Mouse (Mus musculus) forebrain, embryonic 12.5 days (tissue): ENCODE results near the gene Fth1. TPM values are rescaled to one million over a fixed set of nuclear protein-coding genes. Genes with fewer than 3 reads are reported as not detected.

Source experiments
- ATAC-seq: fragments of 200-750 bp; cut with Nextera tagmentation; 2 replicates; pipeline ENCODE4 v1.8.0; 2017; ENCODE audit warnings: moderate TSS enrichment; ENCODE audit not compliant: low FRiP score
- H3K27ac ChIP-seq: fragments of 300-500 bp; sonication (generic); 2 replicates; pipeline ENCODE4 v1.5.1; 2016; ENCODE audit warnings: mild to moderate bottlenecking
- H3K27me3 ChIP-seq: fragments of 300-500 bp; sonication (generic); 2 replicates; pipeline ENCODE4 v1.6.1; 2016; ENCODE audit warnings: mild to moderate bottlenecking
- H3K36me3 ChIP-seq: fragments of 300-500 bp; sonication (generic); replicated peaks from 2 replicates; pipeline ENCODE4 v1.6.1; 2016; ENCODE audit warnings: mild to moderate bottlenecking
- H3K4me1 ChIP-seq: fragments of 300-500 bp; sonication (generic); 2 replicates; pipeline ENCODE4 v1.6.1; 2016
- H3K4me2 ChIP-seq: fragments of 300-500 bp; sonication (generic); 2 replicates; pipeline ENCODE4 v1.6.1; 2016; ENCODE audit warnings: mild to moderate bottlenecking, moderate library complexity
- H3K4me3 ChIP-seq: fragments of 300-500 bp; sonication (generic); replicated peaks from 2 replicates; pipeline ENCODE4 v1.5.1; 2016; ENCODE audit warnings: mild to moderate bottlenecking
- H3K9ac ChIP-seq: fragments of 300-500 bp; sonication (generic); 2 replicates; pipeline ENCODE4 v1.6.1; 2016; ENCODE audit warnings: mild to moderate bottlenecking
- H3K9me3 ChIP-seq: fragments of 300-500 bp; sonication (generic); 2 replicates; pipeline ENCODE4 v1.6.1; 2016
- WGBS: fragments of 180-500 bp; shearing (Covaris S2); methylation state at CpG from one replicate; pipeline ENCODE4 v1.1.7; 2016; 5-methylcytosine and 5-hydroxymethylcytosine counted together
- polyA plus RNA-seq: library from polyadenylated mRNA; unstranded; fragments of >200 nt; fragmentation: Nextera tagmentation; extraction: Ambion mirVana; gene quantifications from 2 replicates; pipeline ENCODE4 v1.2.1, GENCODE M21; 2016

Gene Fth1
- polyA plus RNA-seq, 1 experiment from 2014 or later, result 1,358 TPM

DNA sequence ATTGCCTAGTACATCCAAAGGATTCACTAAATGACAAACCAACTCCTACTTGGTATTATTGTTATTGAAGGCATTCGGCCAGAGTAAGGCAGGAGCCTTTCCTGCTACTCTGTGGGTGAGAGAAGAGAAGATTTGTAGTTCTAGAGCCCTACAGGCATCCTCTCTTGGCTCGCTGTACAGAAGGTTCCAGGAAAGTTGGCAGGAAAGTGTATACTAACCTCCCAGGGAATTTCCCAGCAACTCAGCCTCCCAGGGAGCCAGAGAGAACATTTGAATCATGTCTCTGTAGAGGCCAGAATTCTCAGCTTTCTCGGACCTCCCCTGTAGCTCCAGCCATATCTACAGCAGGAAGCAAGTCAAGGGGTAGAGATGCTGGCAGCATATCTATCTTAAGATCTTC lies 33.4 kb upstream of the Fth1 start:
- no peak overlapping the region for H3K4me2 ChIP-seq
- no peaks in the 10 kb centered on the region for H3K9me3 ChIP-seq
- H3K27me3 ChIP-seq, result no peaks in the 10 kb centered on the region
- no peaks in the 10 kb centered on the region for H3K36me3 ChIP-seq
- no peak overlapping the region for H3K9ac ChIP-seq
- ATAC-seq, result no peak
- no peak overlapping the region for H3K27ac ChIP-seq
- H3K4me1 ChIP-seq, result no peaks in the 10 kb centered on the region
- 83% methylated on average over 3 of the region's 3 CpGs for WGBS
- H3K4me3 ChIP-seq, result no peak overlapping the region

DNA sequence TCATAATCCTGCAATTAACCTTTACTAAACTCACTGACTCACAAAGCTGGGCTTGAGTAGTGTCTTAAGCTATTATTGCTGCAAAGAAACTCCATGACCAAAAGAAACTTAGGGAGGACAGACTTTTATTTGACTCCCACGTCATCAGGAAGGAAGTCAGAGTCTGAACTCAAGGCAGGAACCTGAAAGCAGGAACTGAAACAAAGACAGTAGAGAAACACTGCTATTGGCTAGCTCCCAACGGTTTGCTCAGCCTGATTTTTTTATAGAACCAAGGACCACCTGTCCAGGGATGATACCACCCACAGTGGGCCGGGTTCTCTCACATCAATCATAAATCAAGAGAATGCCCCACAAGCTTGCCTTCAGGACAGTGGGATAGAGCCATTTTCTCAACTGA lies 28.0 kb upstream of the Fth1 start:
- H3K9ac ChIP-seq, result no peak overlapping the region
- H3K27ac ChIP-seq, result no peak overlapping the region
- H3K27me3 ChIP-seq, result no peaks in the 10 kb centered on the region
- H3K4me2 ChIP-seq, result no peak overlapping the region
- no peak for ATAC-seq
- H3K4me1 ChIP-seq, result peaks cover 10% of the 10 kb centered on the region
- H3K36me3 ChIP-seq, result no peaks in the 10 kb centered on the region
- 77% methylated on average over 3 of the region's 3 CpGs for WGBS
- H3K4me3 ChIP-seq, result no peak overlapping the region
- H3K9me3 ChIP-seq, result no peaks in the 10 kb centered on the region

DNA sequence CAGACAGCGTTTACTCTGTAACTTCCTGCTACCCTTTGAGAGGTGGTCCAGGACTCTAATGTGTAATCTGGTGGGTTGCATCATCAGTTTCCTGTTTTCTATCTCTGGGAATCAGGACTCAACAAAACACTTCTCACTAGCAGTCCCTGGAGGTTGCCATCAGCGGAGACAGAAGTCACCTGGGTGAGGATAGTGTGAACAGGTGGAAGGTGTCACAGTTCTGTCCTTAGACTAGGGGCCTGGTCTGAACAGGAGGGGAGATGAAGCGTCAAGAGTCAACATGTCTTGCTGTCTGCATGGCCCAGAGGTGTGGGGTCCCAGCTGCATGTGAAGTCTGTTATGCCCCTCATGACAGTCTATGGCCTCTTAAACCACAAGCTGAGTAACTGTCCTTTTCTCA lies 27.5 kb upstream of the Fth1 start:
- no peak overlapping the region for H3K4me2 ChIP-seq
- H3K27ac ChIP-seq, result no peak overlapping the region
- H3K36me3 ChIP-seq, result no peaks in the 10 kb centered on the region
- no peaks in the 10 kb centered on the region for H3K9me3 ChIP-seq
- ATAC-seq, result no peak
- WGBS, result 85% methylated on average over 3 of the region's 3 CpGs
- no peak overlapping the region for H3K9ac ChIP-seq
- H3K4me3 ChIP-seq, result no peak overlapping the region
- H3K4me1 ChIP-seq, result peaks cover 10% of the 10 kb centered on the region
- no peaks in the 10 kb centered on the region for H3K27me3 ChIP-seq

DNA sequence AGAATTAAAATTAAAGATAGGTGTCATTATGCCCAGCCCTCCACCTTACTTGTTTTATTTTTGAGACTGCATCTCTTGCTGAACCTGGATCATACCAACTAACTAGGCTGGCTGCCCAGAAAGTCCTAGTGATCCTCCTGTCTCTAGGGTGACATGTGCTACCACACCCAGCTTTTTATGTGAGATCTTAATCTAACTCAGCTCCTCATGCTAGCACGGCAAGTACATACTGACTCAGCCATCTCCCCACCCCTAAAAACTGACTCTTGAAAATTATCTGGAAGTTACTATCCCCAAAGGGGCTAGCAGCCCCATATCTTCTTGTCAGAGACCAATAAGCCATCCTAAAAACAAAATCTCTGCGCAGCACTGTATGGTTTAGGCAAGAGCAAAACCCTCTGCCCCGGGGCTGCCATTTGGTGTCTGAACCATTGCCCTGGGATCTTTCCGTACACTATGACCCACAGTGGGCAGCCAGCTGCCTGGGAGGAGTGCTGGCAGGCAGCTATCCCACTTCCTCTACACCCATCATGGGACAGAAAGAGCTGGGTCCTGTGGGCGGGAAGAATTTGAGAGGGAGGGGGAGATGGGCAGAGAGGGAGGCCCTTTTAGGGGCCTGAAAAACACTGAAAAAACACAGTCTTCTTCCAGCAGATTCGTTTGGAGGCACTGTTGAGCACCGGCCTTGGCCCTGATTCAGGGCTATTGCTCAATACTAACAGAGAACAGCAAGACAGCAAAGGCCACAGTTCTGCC lies 26.2 kb upstream of the Fth1 start:
- Histone ChIP-seq H3K27me3 (no peaks in the 10 kb centered on the region), H3K9ac (no peak overlapping the region)
- ATAC-seq, result 0 out of 2 replicates have a peak, but pooled peaks have one; percentile 30

DNA sequence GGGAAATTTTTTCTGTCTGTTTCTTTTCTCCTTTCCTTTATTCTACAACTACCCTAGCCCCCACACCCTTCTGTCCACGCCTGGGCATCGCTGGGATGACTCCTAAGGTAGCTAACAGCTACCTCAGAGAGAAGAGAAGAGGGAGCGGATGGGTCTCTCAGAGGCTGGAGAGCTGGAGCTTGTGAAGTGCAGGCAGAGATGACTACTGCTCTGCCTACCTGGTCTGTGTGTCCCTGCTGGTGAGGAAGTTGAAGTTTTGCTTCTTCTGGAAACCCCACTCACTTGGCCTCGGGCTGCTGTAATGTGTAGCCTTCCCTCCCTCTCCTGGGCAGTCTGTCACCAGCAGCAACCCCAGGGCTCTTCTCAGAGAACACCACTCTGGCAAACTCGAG lies 25.6 kb upstream of the Fth1 start:
- Histone ChIP-seq H3K27me3 (no peaks in the 10 kb centered on the region), H3K27ac (peak overlapping the region; percentile 50; the same call in 1 of the 2 replicates), H3K4me2 (no peak overlapping the region), H3K9ac (no peak overlapping the region), H3K4me1 (peaks cover 10% of the 10 kb centered on the region), H3K4me3 (no peak overlapping the region), H3K36me3 (no peaks in the 10 kb centered on the region), H3K9me3 (no peaks in the 10 kb centered on the region)
- WGBS, result 60% methylated on average over 5 of the region's 5 CpGs
- ATAC-seq, result no peak

More for the DNA sequence above, 26.2 kb upstream of the Fth1 start:
- WGBS, result 52% methylated on average over 7 of the region's 7 CpGs
- no peaks in the 10 kb centered on the region for H3K9me3 ChIP-seq
- H3K4me1 ChIP-seq, result peaks cover 10% of the 10 kb centered on the region
- H3K4me2 ChIP-seq, result no peak overlapping the region
- no peak overlapping the region for H3K4me3 ChIP-seq
- H3K36me3 ChIP-seq, result no peaks in the 10 kb centered on the region
- H3K27ac ChIP-seq, result peak overlapping the region; percentile 50; the same call in 1 of the 2 replicates

DNA sequence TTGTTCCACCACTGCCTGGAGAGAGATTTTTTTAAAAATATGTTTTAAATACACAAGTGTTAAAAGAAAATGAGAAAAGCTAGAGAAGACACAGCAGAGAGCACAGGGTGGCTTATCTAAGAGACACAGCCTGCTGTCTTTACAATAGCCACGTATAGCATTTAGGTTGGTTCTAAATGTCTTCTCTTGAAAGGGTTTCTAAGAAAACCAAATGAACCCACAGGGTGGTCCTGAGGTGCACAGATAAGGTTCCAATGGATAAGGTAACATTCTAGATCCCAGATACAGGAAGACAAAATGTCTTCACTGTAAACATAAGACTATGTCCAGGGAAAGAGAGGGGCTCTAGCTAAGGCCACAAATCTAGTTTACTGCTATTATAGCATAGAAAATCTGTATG lies 25.0 kb upstream of the Fth1 start:
- H3K36me3 ChIP-seq, result no peaks in the 10 kb centered on the region
- H3K4me3 ChIP-seq, result no peak overlapping the region
- H3K27ac ChIP-seq, result no peak overlapping the region
- no peak for ATAC-seq
- peaks cover 10% of the 10 kb centered on the region for H3K4me1 ChIP-seq
- WGBS, result 88% methylated on average over 1 of the region's 1 CpGs
- H3K9me3 ChIP-seq, result no peaks in the 10 kb centered on the region
- no peak overlapping the region for H3K9ac ChIP-seq
- H3K27me3 ChIP-seq, result no peaks in the 10 kb centered on the region
- H3K4me2 ChIP-seq, result no peak overlapping the region

DNA sequence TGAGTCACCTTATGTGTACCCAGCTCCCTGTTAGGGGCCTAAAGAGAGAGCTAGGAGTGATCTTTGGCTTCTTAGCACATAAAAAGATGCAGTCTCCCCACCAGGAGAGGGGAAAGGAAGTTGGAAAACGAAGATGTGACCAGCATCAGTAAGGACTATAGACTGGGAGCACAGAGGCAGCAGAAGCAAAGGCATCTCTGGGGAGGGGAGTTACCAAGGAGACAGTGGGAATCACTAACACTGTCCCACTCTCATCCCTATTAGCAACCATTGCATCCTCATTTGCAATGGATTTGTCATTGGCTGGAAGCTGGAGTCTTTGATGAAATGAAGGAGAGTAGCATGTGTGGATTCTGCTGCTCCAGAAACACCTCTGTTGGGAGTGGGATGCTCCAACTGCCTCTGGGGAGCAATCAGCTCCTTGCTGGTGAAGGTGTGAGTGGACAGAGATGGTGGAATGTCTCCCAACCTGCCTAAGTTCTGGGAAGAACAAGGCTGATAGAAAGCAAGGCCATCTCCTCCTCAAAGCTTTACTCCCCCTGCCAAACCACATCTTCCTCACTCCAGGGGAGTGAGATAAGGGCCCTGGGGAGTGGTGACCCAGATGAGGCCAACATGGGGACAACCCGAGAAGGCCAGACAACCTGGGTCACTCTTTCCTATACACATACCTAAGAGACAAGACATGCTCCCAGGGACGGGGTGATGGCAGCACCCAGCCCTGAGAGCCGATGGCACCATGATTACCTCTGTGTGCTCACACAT lies 23.6 kb upstream of the Fth1 start:
- ATAC-seq, result no peak
- Histone ChIP-seq H3K4me3 (no peak overlapping the region), H3K9ac (no peak overlapping the region), H3K9me3 (no peaks in the 10 kb centered on the region), H3K27ac (no peak overlapping the region), H3K4me1 (peaks cover 10% of the 10 kb centered on the region), H3K36me3 (no peaks in the 10 kb centered on the region), H3K4me2 (no peak overlapping the region), H3K27me3 (no peaks in the 10 kb centered on the region)
- WGBS, result 74% methylated on average over 4 of the region's 4 CpGs

DNA sequence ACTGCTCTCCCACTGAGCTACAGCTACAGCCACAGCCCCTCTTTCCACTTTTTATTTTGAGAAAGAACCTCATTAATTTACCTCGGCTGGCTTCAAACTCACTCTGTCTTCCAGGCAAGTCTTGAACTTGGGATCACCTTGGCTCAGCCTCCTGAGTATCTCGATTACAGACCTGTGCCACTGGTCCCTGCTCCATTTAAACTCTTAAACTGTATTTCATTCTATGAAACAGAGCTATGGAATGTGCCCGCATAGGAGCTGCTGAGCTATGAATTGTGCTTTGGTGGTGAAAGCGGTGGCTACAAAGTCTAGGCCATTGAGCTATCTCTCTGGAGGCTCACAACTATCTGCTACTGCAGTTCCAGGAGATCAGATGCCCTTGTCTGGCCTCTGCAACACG lies 22.4 kb upstream of the Fth1 start:
- Histone ChIP-seq H3K27ac (no peak overlapping the region), H3K4me1 (peaks cover 10% of the 10 kb centered on the region), H3K27me3 (no peaks in the 10 kb centered on the region), H3K9me3 (no peaks in the 10 kb centered on the region), H3K4me2 (no peak overlapping the region), H3K9ac (no peak overlapping the region), H3K36me3 (no peaks in the 10 kb centered on the region), H3K4me3 (no peak overlapping the region)
- WGBS, result 89% methylated on average over 5 of the region's 5 CpGs
- no peak for ATAC-seq

DNA sequence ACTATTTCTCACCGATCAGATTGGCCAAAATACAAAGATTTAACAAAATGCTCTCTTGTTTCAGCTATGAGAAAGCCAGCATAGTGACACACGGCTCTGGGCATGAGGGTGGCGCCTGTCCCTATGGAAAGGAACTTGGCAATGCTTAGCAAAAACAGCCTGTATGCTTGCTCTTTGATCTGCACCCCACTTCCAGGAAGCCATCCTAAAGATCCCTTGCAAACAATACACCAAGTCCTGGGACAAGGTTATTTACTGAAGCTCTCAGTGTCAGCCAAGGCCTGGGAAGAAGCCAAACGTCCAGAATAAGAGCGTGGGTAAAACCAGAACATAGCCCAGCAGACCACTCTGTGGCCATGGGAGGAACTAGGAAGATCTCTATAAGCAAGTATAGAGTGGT lies 19.6 kb upstream of the Fth1 start:
- ATAC-seq, result no peak

DNA sequence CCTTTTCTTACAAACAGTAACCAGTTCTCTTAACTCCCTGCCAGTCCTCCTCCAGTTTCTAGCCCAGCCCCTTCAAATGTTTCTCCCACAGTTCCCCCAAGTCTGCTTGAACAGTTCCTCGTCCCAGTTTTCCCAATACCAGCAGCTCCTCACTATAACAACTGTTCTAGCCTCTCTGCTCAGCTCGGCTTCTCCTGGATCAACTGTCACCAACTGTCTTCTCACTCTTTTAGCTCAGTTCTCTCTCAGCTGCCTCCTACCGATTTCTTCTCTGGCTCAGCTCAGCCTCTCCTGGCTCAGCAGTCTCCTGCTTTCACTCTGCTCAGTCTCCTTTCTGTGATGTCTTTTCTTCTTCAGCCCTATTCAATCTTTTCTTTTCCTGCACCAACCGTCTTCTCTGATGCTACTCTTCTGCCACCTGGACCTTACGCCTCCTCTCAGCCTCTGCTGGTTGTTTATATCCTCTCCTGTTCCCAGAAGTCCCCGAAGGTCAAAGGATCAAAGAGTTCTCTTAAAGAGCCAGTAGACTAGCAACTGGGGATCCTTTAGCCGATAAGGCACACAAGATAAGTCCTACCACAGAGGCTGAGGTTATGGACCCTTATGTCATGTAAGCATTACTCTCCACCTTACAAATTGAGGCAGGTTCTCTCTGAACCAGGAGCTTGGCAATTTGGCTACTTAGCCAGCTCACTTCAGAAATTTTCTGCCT lies 16.0 kb upstream of the Fth1 start:
- ATAC-seq, result no peak
- Histone ChIP-seq H3K9me3 (no peaks in the 10 kb centered on the region), H3K9ac (no peak overlapping the region)

More for the DNA sequence above, 19.6 kb upstream of the Fth1 start:
- H3K27ac ChIP-seq, result no peak overlapping the region
- no peak overlapping the region for H3K4me2 ChIP-seq
- no peaks in the 10 kb centered on the region for H3K9me3 ChIP-seq
- 85% methylated on average over 5 of the region's 5 CpGs for WGBS
- no peak overlapping the region for H3K4me3 ChIP-seq
- H3K9ac ChIP-seq, result no peak overlapping the region
- no peaks in the 10 kb centered on the region for H3K36me3 ChIP-seq
- no peaks in the 10 kb centered on the region for H3K27me3 ChIP-seq
- H3K4me1 ChIP-seq, result no peaks in the 10 kb centered on the region

DNA sequence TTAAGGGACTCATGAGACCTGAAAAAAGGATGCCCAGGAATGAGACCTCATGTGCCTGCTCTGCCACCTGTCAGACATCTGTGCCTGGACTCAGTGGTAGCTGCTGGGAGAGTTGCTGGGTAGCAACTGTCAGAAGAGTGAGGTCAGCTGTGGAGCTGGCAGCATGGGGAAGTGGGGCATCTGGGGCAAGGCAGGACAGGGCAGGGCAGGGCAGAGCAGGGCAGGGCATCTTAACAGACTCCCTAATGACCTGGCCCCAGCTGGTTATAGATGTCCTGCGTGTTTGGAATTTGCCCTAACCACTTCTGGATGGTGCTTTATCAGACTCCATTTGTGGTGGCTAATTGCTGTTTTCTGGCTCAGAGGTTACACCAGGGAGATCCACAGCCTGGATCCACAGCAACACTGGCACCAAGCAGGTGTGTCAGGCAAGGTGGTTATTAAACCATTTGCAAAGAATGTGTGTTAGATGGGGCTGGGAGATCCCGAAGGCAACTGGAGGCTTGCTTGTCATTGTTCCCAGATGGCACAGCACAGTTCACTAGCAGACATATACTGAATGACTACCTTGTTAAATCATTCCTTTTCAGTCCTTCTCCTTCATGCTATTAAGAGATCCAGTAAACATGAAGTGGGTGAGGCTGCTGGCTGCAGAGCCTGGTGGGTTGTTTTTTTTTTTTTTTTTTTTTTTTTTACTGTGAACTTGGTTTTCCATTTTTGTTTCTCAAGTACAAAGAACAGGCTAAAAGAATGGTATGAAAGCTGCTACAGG lies 14.1 kb upstream of the Fth1 start:
- 82% methylated on average over 2 of the region's 2 CpGs for WGBS
- Histone ChIP-seq H3K9me3 (no peaks in the 10 kb centered on the region), H3K4me2 (no peak overlapping the region), H3K4me1 (no peaks in the 10 kb centered on the region), H3K27me3 (no peaks in the 10 kb centered on the region), H3K4me3 (no peak overlapping the region), H3K9ac (no peak overlapping the region), H3K27ac (no peak overlapping the region), H3K36me3 (no peaks in the 10 kb centered on the region)
- ATAC-seq, result no peak

More for the DNA sequence above, 16.0 kb upstream of the Fth1 start:
- Histone ChIP-seq H3K4me2 (no peak overlapping the region), H3K36me3 (no peaks in the 10 kb centered on the region), H3K4me1 (no peaks in the 10 kb centered on the region), H3K27ac (no peak overlapping the region), H3K27me3 (no peaks in the 10 kb centered on the region), H3K4me3 (no peak overlapping the region)
- 37% methylated on average over 7 of the region's 7 CpGs for WGBS
